Mouse (Mus musculus): ENCODE measurements around the gene Atg14. TPM values are rescaled to one million over a fixed set of nuclear protein-coding genes. Genes with fewer than 3 reads are reported as not detected.

The Atg14 gene
- polyA plus RNA-seq, 1 experiment from 2014 or later = 18.8 TPM

DNA sequence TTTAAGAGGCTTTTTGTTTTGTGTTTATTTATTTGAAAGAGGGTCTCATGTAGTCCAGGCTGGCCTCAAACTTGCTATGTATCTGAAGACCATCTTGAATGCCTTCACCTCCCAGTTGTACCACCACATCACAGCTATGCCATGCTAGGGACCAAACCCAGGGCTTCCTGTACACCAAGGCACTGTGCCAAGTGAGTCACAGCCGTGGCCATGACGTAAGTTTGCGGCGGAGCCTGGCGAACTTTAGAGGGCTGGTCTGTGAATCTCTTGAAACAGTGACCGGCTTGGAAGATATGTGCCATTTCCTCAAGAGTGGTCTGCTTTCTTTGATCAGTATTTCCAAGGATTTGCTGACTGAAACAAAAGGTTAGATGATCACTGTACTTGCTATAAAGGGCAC lies 51.8 kb downstream of the Atg14 start:
- WGBS = 96% methylated on average over 6 of the region's 6 CpGs
- ATAC-seq (ENCODE audit: low FRiP score) = no peak
- H3K36me3 ChIP-seq (replicated peaks) = no peaks in the 10 kb centered on the region

GRCm38 (mm10) chr14:47516755-47517154 lies 53.7 kb downstream of the Atg14 start:
- H3K9me3 ChIP-seq = no peaks in the 10 kb centered on the region
- H3K4me1 ChIP-seq = no peaks in the 10 kb centered on the region
- no peak overlapping the region for H3K4me3 ChIP-seq (replicated peaks)
- no peaks in the 10 kb centered on the region for H3K27me3 ChIP-seq
- no peak overlapping the region for H3K27ac ChIP-seq
- ATAC-seq (ENCODE audit: low FRiP score) = no peak
- no peak overlapping the region for H3K4me2 ChIP-seq
- H3K9ac ChIP-seq = no peak overlapping the region
- WGBS = 88% methylated on average over 6 of the region's 6 CpGs
- H3K36me3 ChIP-seq (replicated peaks) = no peaks in the 10 kb centered on the region

More for the DNA sequence above, 51.8 kb downstream of the Atg14 start:
- Histone ChIP-seq H3K4me2 (no peak overlapping the region), H3K4me1 (no peaks in the 10 kb centered on the region), H3K4me3 (replicated peaks) (no peak overlapping the region), H3K9ac (no peak overlapping the region), H3K27ac (no peak overlapping the region), H3K9me3 (no peaks in the 10 kb centered on the region), H3K27me3 (no peaks in the 10 kb centered on the region)

DNA sequence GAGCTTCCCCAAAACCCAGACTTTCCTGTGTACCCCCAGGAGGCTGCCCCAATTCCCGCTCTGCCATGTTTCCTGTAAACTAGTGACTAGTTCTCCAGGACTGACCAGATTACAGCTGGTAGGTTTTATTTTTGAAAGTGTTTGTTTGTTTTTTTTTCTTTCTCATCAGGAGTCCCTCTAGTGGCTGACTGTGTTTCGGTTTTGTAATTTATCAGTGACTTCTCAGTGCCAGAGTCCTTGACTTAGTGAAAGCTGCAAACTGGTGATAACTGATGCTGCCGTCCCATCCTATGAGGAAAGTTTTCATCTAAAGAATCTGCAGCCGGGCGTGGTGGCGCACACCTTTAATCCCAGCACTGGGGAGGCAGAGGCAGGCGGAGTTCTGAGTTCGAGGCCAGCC lies 54.8 kb downstream of the Atg14 start:
- Histone ChIP-seq H3K9me3 (no peaks in the 10 kb centered on the region), H3K27me3 (no peaks in the 10 kb centered on the region), H3K9ac (no peak overlapping the region), H3K4me3 (replicated peaks) (no peak overlapping the region), H3K4me1 (no peaks in the 10 kb centered on the region), H3K36me3 (replicated peaks) (no peaks in the 10 kb centered on the region), H3K27ac (no peak overlapping the region), H3K4me2 (no peak overlapping the region)
- WGBS = 88% methylated on average over 8 of the region's 8 CpGs
- no peak for ATAC-seq (ENCODE audit: low FRiP score)

- WGBS = 65% methylated on average over 7 of the region's 7 CpGs
- H3K4me1 ChIP-seq = no peaks in the 10 kb centered on the region
- no peak overlapping the region for H3K4me3 ChIP-seq (replicated peaks)
- H3K9me3 ChIP-seq = no peaks in the 10 kb centered on the region
- H3K4me2 ChIP-seq = no peak overlapping the region
- no peaks in the 10 kb centered on the region for H3K27me3 ChIP-seq
- no peak for ATAC-seq (ENCODE audit: low FRiP score)
- H3K36me3 ChIP-seq (replicated peaks) = no peaks in the 10 kb centered on the region
- no peak overlapping the region for H3K9ac ChIP-seq
- no peak overlapping the region for H3K27ac ChIP-seq
Measured at GRCm38 (mm10) chr14:47514816-47515453, 55.5 kb downstream of the Atg14 start.

- Histone ChIP-seq H3K9ac (no peak overlapping the region), H3K4me2 (no peak overlapping the region), H3K4me1 (no peaks in the 10 kb centered on the region), H3K36me3 (replicated peaks) (no peaks in the 10 kb centered on the region), H3K27me3 (no peaks in the 10 kb centered on the region), H3K9me3 (no peaks in the 10 kb centered on the region), H3K27ac (no peak overlapping the region), H3K4me3 (replicated peaks) (no peak overlapping the region)
- 92% methylated on average over 3 of the region's 3 CpGs for WGBS
- ATAC-seq (ENCODE audit: low FRiP score) = no peak
Measured at GRCm38 (mm10) chr14:47513606-47514005, 56.8 kb downstream of the Atg14 start.

DNA sequence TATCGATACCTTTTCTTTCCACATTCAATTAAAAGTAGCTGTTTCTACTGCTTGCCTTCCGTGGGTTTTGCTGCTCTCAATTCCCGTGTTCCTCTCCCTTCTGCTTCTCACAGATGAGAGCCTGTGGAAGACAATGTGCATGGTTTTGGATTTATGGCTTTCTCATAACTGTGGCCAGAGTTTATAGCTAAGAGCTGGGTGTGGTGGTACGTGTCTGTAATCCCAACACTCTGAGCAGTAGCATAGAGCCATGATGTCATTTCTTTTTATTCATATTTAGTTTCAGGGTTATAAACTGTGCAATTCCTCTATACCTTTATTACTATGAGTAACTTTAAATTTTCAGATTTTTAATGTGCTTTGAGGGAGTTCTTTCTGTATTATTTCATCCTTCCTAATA lies 60.2 kb downstream of the Atg14 start:
- H3K27ac ChIP-seq = no peak overlapping the region
- H3K4me3 ChIP-seq (replicated peaks) = no peak overlapping the region
- no peak overlapping the region for H3K9ac ChIP-seq
- no peaks in the 10 kb centered on the region for H3K36me3 ChIP-seq (replicated peaks)
- H3K9me3 ChIP-seq = no peaks in the 10 kb centered on the region
- 91% methylated on average over 4 of the region's 4 CpGs for WGBS
- no peak overlapping the region for H3K4me2 ChIP-seq
- ATAC-seq (ENCODE audit: low FRiP score) = no peak
- no peaks in the 10 kb centered on the region for H3K27me3 ChIP-seq
- no peaks in the 10 kb centered on the region for H3K4me1 ChIP-seq

- Histone ChIP-seq H3K4me1 (no peaks in the 10 kb centered on the region), H3K4me3 (replicated peaks) (no peak overlapping the region), H3K9me3 (no peaks in the 10 kb centered on the region), H3K27ac (no peak overlapping the region), H3K27me3 (no peaks in the 10 kb centered on the region), H3K9ac (no peak overlapping the region), H3K36me3 (replicated peaks) (no peaks in the 10 kb centered on the region), H3K4me2 (no peak overlapping the region)
- ATAC-seq (ENCODE audit: low FRiP score) = no peak
Measured at GRCm38 (mm10) chr14:47508035-47508434, 62.4 kb downstream of the Atg14 start.

- no peak overlapping the region for H3K27ac ChIP-seq
- no peaks in the 10 kb centered on the region for H3K4me1 ChIP-seq
- no peak for ATAC-seq (ENCODE audit: low FRiP score)
- no peak overlapping the region for H3K9ac ChIP-seq
- no peaks in the 10 kb centered on the region for H3K27me3 ChIP-seq
- H3K9me3 ChIP-seq = no peaks in the 10 kb centered on the region
- WGBS = 93% methylated on average over 5 of the region's 5 CpGs
- no peaks in the 10 kb centered on the region for H3K36me3 ChIP-seq (replicated peaks)
- no peak overlapping the region for H3K4me3 ChIP-seq (replicated peaks)
- no peak overlapping the region for H3K4me2 ChIP-seq
Measured at GRCm38 (mm10) chr14:47506676-47507075, 63.8 kb downstream of the Atg14 start.

DNA sequence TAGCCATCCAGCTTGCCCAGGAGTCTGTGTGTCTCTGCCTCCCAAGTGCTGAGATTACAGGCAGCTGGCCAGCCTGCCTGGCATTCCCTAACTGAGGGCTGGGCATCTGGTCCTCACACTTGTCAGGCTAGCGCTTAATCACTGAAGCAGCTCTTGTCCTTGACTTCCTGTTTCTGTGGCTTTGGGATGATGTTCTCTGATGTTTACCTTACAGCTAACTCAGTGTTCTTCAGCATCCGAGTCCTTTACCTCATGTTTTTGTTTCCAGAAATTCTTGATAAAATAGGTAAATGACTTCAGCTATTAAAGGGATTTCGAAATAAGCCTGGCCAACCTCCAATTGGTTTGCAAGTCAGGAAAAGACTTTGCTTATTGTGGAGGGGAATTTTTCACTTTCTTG lies 66.4 kb downstream of the Atg14 start:
- Histone ChIP-seq H3K4me1 (no peaks in the 10 kb centered on the region), H3K4me2 (no peak overlapping the region), H3K27me3 (no peaks in the 10 kb centered on the region), H3K36me3 (replicated peaks) (no peaks in the 10 kb centered on the region), H3K9ac (no peak overlapping the region), H3K9me3 (no peaks in the 10 kb centered on the region), H3K4me3 (replicated peaks) (no peak overlapping the region), H3K27ac (no peak overlapping the region)
- WGBS = 94% methylated on average over 3 of the region's 3 CpGs
- ATAC-seq (ENCODE audit: low FRiP score) = no peak

DNA sequence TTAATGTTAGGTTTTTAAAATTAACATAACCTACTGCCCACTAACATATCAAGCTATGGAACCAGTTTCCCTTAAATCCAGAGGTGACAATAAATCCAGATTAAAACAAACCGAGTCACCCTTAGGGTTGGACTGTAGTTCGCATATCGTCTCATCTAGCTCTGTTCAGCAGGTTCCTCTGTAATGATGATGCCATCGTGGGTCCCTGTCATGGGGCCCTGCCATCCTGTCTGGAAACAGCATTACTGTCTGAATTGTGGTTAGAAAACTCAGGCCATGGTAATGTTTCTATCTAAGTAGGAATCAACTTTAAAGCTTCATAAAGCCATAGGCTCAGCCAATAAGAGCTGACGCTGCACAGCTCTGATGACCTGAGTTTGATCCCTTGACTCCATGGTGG lies 71.8 kb downstream of the Atg14 start:
- 58% methylated on average over 5 of the region's 5 CpGs for WGBS

GRCm38 (mm10) chr14:47497166-47497565 lies 73.3 kb downstream of the Atg14 start:
- no peak for ATAC-seq (ENCODE audit: low FRiP score)
- H3K27ac ChIP-seq = no peak overlapping the region
- H3K36me3 ChIP-seq (replicated peaks) = no peaks in the 10 kb centered on the region
- H3K9ac ChIP-seq = no peak overlapping the region
- H3K4me1 ChIP-seq = no peaks in the 10 kb centered on the region
- 81% methylated on average over 3 of the region's 3 CpGs for WGBS
- no peak overlapping the region for H3K4me2 ChIP-seq
- H3K9me3 ChIP-seq = no peaks in the 10 kb centered on the region
- H3K4me3 ChIP-seq (replicated peaks) = no peak overlapping the region
- H3K27me3 ChIP-seq = no peaks in the 10 kb centered on the region

More for the DNA sequence above, 71.8 kb downstream of the Atg14 start:
- H3K36me3 ChIP-seq (replicated peaks) = no peaks in the 10 kb centered on the region
- H3K9me3 ChIP-seq = no peaks in the 10 kb centered on the region
- ATAC-seq (ENCODE audit: low FRiP score) = no peak
- H3K4me3 ChIP-seq (replicated peaks) = no peak overlapping the region
- H3K9ac ChIP-seq = no peak overlapping the region
- H3K27me3 ChIP-seq = no peaks in the 10 kb centered on the region
- H3K27ac ChIP-seq = no peak overlapping the region
- no peak overlapping the region for H3K4me2 ChIP-seq
- H3K4me1 ChIP-seq = no peaks in the 10 kb centered on the region

DNA sequence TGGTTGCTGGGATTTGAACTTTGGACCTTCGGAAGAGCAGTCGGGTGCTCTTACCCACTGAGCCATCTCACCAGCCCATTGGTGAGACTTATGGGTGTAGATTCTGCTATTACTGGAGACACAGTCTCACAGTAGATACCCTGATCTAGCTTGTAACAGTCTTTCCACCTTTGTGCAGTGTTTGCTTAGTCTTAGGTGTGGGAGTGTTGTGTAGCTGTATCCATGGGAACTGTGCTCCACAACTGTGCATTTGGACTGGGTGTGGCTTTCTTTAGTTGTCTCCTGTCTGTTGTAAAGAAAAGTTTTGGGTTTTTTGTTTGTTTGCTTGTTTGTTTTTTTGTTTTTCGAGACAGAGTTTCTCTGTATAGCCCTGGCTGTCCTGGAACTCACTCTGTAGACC lies 74.5 kb downstream of the Atg14 start:
- Histone ChIP-seq H3K4me3 (replicated peaks) (no peak overlapping the region), H3K4me1 (no peaks in the 10 kb centered on the region), H3K27me3 (no peaks in the 10 kb centered on the region), H3K9ac (no peak overlapping the region), H3K27ac (no peak overlapping the region), H3K4me2 (no peak overlapping the region), H3K9me3 (no peaks in the 10 kb centered on the region), H3K36me3 (replicated peaks) (no peaks in the 10 kb centered on the region)
- 94% methylated on average over 3 of the region's 3 CpGs for WGBS
- ATAC-seq (ENCODE audit: low FRiP score) = no peak

DNA sequence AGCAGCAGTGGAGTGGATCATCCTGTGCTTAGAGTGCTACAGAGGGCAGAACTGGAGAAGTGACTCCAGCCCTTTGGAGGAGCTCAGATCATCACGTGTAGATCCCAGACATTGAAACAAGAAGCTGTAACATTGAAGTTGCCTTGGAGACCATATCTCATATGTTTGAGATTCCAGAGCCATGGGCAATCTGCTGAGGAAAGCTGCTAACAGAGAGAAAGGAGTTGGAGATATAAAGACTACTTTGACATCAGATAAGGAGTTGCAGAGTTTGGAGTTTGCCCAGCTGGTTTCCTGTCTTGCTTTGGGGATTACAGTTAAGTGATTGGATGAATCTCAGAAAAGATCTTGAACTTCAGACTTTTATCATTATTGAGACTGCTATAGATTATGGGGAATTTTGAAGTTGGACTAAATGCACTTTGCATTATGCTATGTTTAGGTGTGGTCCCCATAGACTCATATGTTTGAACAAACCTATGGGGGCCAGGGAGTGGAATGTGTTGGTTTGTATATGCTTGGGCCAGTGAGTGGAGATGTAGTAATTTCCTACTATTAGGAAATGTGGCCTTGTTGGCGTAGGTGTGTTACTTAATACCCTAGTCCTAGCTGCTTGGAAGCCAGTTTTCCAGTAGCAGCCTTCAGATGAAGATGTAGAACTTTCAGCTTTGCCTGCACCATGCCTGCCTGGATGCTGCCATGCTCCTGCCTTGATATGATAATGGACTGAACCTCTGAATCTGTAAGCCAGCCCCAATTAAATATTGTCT lies 76.7 kb downstream of the Atg14 start:
- ATAC-seq (ENCODE audit: low FRiP score) = no peak
- Histone ChIP-seq H3K9ac (no peak overlapping the region), H3K4me1 (peaks cover 8% of the 10 kb centered on the region)

More for the DNA sequence above, 76.7 kb downstream of the Atg14 start:
- Histone ChIP-seq H3K27ac (no peak overlapping the region), H3K4me3 (replicated peaks) (no peak overlapping the region), H3K36me3 (replicated peaks) (no peaks in the 10 kb centered on the region), H3K4me2 (no peak overlapping the region), H3K9me3 (no peaks in the 10 kb centered on the region), H3K27me3 (no peaks in the 10 kb centered on the region)
- 87% methylated on average over 2 of the region's 2 CpGs for WGBS

Measured in forebrain, embryonic 12.5 days (tissue).